Mouse (Mus musculus): ENCODE data around the gene Alkbh1.
"Not testable (repeated sequence)": the region's sequence is repeated elsewhere in the genome, so short reads cannot be mapped to it uniquely, and the experiment has no call there.

Alkbh1 gene

GRCm38 (mm10) chr12:87443700-87444122 is at the start of gene Alkbh1, which contains the start of gene Slirp:
Gene Alkbh1 (minus strand): TSS chr12:87444017.
Gene Slirp (plus strand): TSS chr12:87443896.
- peak; percentile 98 for DNase-seq (ENCODE audit: low spot score)

- not testable (repeated sequence) for DNase-seq (ENCODE audit: low spot score)
These were observed 44.9 kb upstream of the Alkbh1 start for GRCm38 (mm10) chr12:87488683-87489082.

- not testable (repeated sequence) for DNase-seq (ENCODE audit: low spot score)
These were observed 38.7 kb upstream of the Alkbh1 start for GRCm38 (mm10) chr12:87482482-87482881.

GRCm38 (mm10) chr12:87474756-87475155 is 30.9 kb upstream of the Alkbh1 start:
- DNase-seq (ENCODE audit: low spot score), result no peak

- peak; percentile 99 for DNase-seq (ENCODE audit: low spot score)
These were observed 28.4 kb upstream of the Alkbh1 start, which contains the start of gene Snw1 for GRCm38 (mm10) chr12:87471964-87472786. Gene Snw1 (minus strand): TSS chr12:87472274.

GRCm38 (mm10) chr12:87471421-87471963 is 27.7 kb upstream of the Alkbh1 start:
- peak; percentile 54 for DNase-seq (ENCODE audit: low spot score)

GRCm38 (mm10) chr12:87470263-87471136 is 26.7 kb upstream of the Alkbh1 start:
- DNase-seq (ENCODE audit: low spot score), result peak; percentile 17

GRCm38 (mm10) chr12:87464678-87465297 is 21.0 kb upstream of the Alkbh1 start:
- DNase-seq (ENCODE audit: low spot score), result no peak

GRCm38 (mm10) chr12:87449456-87449855 is 5.6 kb upstream of the Alkbh1 start:
- no peak for DNase-seq (ENCODE audit: low spot score)

GRCm38 (mm10) chr12:87444211-87444610 is 394 bp upstream of the Alkbh1 start:
- DNase-seq (ENCODE audit: low spot score), result peak; percentile 41

- DNase-seq (ENCODE audit: low spot score), result peak; percentile 63
These were observed 610 bp downstream of the Alkbh1 start for GRCm38 (mm10) chr12:87443115-87443699.

- DNase-seq (ENCODE audit: low spot score), result peak; percentile 69
These were observed 1.4 kb downstream of the Alkbh1 start for GRCm38 (mm10) chr12:87442177-87443114.

GRCm38 (mm10) chr12:87428885-87429284 is 14.9 kb downstream of the Alkbh1 start:
- no peak for DNase-seq (ENCODE audit: low spot score)

- DNase-seq (ENCODE audit: low spot score), result no peak
These were observed 15.5 kb downstream of the Alkbh1 start for GRCm38 (mm10) chr12:87428295-87428694.

GRCm38 (mm10) chr12:87426354-87427031 is 17.3 kb downstream of the Alkbh1 start:
- DNase-seq (ENCODE audit: low spot score), result no peak

- DNase-seq (ENCODE audit: low spot score), result no peak
These were observed 19.3 kb downstream of the Alkbh1 start for GRCm38 (mm10) chr12:87424516-87424915.

GRCm38 (mm10) chr12:87423700-87424099 is 20.1 kb downstream of the Alkbh1 start:
- no peak for DNase-seq (ENCODE audit: low spot score)

- DNase-seq (ENCODE audit: low spot score), result no peak
These were observed 21.9 kb downstream of the Alkbh1 start for GRCm38 (mm10) chr12:87421708-87422507.

GRCm38 (mm10) chr12:87419974-87420485 is 23.8 kb downstream of the Alkbh1 start:
- no peak for DNase-seq (ENCODE audit: low spot score)
